ENCODE assay signal across 8 mouse cellular contexts in the genomic region with DNA sequence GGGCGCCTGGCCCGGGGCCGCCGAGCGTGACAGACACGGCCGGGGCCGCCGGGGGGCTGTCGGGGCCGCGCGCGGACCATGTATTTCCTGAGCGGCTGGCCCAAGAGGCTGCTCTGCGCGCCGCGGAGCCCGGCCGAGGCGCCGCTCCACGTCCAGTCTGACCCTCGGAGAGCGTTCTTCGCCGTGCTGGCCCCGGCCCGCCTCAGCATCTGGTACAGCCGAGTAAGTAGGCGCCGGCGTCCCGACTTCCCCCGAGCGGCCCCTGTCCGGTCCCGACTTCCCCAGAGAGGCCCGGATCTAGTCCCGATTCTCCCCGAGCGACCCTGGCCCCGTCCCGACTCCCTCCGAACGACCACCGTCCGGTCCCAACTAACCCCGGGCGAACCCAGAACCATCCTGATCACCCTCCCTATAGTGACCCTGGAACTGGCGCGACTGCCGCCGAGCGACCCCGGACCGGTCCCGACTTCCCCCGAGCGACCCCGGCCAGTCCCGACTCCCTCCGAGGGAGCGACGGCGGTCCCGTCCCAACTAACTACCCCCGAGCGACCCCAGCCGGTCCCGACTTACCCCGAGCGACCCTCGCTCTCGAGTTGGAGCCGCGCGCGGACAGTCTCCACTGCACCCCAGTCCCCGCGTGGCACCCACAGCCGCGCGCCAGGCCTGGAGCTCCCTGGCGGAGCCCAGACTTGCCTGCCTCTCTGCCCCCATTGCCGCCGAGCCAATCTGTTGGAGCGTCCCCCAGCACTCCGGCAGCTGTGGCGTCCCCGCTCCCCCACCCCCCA. TPM values are rescaled to one million over a fixed set of nuclear protein-coding genes. Genes with fewer than 3 reads are reported as not detected.
DNase-seq lines count a peak whose midpoint lies in the region; ATAC-seq lines count a peak whose summit lies in the region.

No protein-coding gene starts in this region.

- peak; percentile 31 for DNase-seq in layer of hippocampus, adult 11-12 months (ENCODE audit: low spot score)
- no peak for DNase-seq in layer of hippocampus, adult 9-10 months (ENCODE audit: low spot score)
- DNase-seq in cerebellum, adult 18-20 months = peak; percentile 53 to 58
- DNase-seq in forelimb bud, embryonic 11.5 days (ENCODE audit: low read depth, low spot score) = peak; percentile 19
- peak; percentile 48 for DNase-seq in left cerebral cortex, postnatal 4 days
- peak; percentile 96 for DNase-seq in midbrain, embryonic 11.5 days (ENCODE audit: low spot score, missing footprints)
- peak; percentile 47 for DNase-seq in splenic B cell, adult 2 months (ENCODE audit: low read depth, low spot score)

- H3K9me3 ChIP-seq in hindbrain, embryonic 16.5 days (ENCODE audit: control insufficient read depth, low read length) = no peaks in the 10 kb centered on the region
- no peaks in the 10 kb centered on the region for H3K9me3 ChIP-seq in midbrain, embryonic 11.5 days (ENCODE audit: control insufficient read depth, low read length)

- peak overlapping the region; percentile 93 for H3K4me3 ChIP-seq in hindbrain, embryonic 16.5 days (ENCODE audit: low read length)
- peak overlapping the region; percentile 90 for H3K4me3 ChIP-seq in midbrain, embryonic 11.5 days (ENCODE audit: low read depth, low read length)

- ATAC-seq in hindbrain, embryonic 16.5 days = peak; percentile 83
- ATAC-seq in midbrain, embryonic 11.5 days (ENCODE audit: low FRiP score) = peak; percentile 79

- intact Hi-C loops in left cerebral cortex, postnatal 4 days (cut with DNase I) = no loop called here

- no peaks in the 10 kb centered on the region for H3K36me3 ChIP-seq in hindbrain, embryonic 16.5 days (ENCODE audit: control insufficient read depth, insufficient read depth, low read length)
- H3K36me3 ChIP-seq in midbrain, embryonic 11.5 days (ENCODE audit: control insufficient read depth, insufficient read depth, low read length) = no peaks in the 10 kb centered on the region
- no peaks in the 10 kb centered on the region for H3K36me3 ChIP-seq in splenic B cell, adult 2 months (ENCODE audit: control insufficient read depth, insufficient read depth, low read length, poor library complexity, severe bottlenecking)

- WGBS in hindbrain, embryonic 16.5 days = under 1% methylated on average over 67 of the region's 92 CpGs
- under 1% methylated on average over 86 of the region's 92 CpGs for WGBS in midbrain, embryonic 11.5 days

- peaks cover 14% of the 10 kb centered on the region for H3K4me1 ChIP-seq in hindbrain, embryonic 16.5 days (ENCODE audit: control insufficient read depth, insufficient read depth, low read depth, low read length)
- peaks cover 4% of the 10 kb centered on the region; the same call in 1 of the 2 replicates for H3K4me1 ChIP-seq in midbrain, embryonic 11.5 days (ENCODE audit: control insufficient read depth, insufficient read depth, low read length)

- peak overlapping the region; percentile 86 for H3K4me2 ChIP-seq in hindbrain, embryonic 16.5 days (ENCODE audit: low read length)
- peak overlapping the region; percentile 63 for H3K4me2 ChIP-seq in midbrain, embryonic 11.5 days

- peak overlapping the region; percentile 95 for H3K9ac ChIP-seq in hindbrain, embryonic 16.5 days (ENCODE audit: low read depth, low read length)
- H3K9ac ChIP-seq in midbrain, embryonic 11.5 days (ENCODE audit: low read length) = peak overlapping the region; percentile 89

- no peaks in the 10 kb centered on the region for H3K27me3 ChIP-seq in hindbrain, embryonic 16.5 days (replicated peaks; ENCODE audit: control insufficient read depth, insufficient read depth, low read length)
- H3K27me3 ChIP-seq in midbrain, embryonic 11.5 days (ENCODE audit: control insufficient read depth, insufficient read depth, low read length) = no peaks in the 10 kb centered on the region
- H3K27me3 ChIP-seq in splenic B cell, adult 2 months (ENCODE audit: control insufficient read depth, insufficient read depth, low read length, poor library complexity, severe bottlenecking) = no peaks in the 10 kb centered on the region

- H3K27ac ChIP-seq in hindbrain, embryonic 16.5 days (ENCODE audit: low read depth, low read length) = peak overlapping the region; percentile 94
- H3K27ac ChIP-seq in midbrain, embryonic 11.5 days (ENCODE audit: low read depth, low read length) = peak overlapping the region; percentile 93

RNA-seq across cellular contexts. Expression of gene Ric1, which starts 0.6 kb away (rescaled TPM):
- 10.2 and 10.6 TPM in 2 replicates for polyA plus RNA-seq in hindbrain, embryonic 16.5 days (2015; fragmentation: Nextera tagmentation; extraction: Ambion mirVana)
- 10 to 100 TPM; 40.8 to 43.6 TPM for total RNA-seq in left cerebral cortex, postnatal 4 days (2021)
- polyA plus RNA-seq in midbrain, embryonic 11.5 days (2014; fragmentation: Nextera tagmentation; extraction: Ambion mirVana) = 10.8 and 11.8 TPM in 2 replicates
